Mouse (Mus musculus) gastrocnemius, postnatal 14 days (tissue): ENCODE results near the gene Nt5e. TPM values are rescaled to one million over a fixed set of nuclear protein-coding genes. Genes with fewer than 3 reads are reported as not detected.
A peak's percentile ranks its signal among the peaks of the same experiment; 100 is the strongest.

Source experiments
- DNase-seq: peaks from one replicate; pipeline ENCODE4 v3.0.0; 2021; ENCODE audit warnings: mixed read lengths
- intact Hi-C: fragments of 180-260 bp; cut with DNase I; formaldehyde crosslinking; loops from one replicate; pipeline ENCODE4 v1.15.1; 2025; ENCODE audit warnings: low total_unique reads
- total RNA-seq, 2 experiments: library from RNA; stranded (reverse); gene quantifications; 2 replicates each; pipeline ENCODE4 v1.2.3; 2021

Gene Nt5e
- total RNA-seq, 2 experiments from 2014 or later = 4.8 to 5.2 TPM

DNA sequence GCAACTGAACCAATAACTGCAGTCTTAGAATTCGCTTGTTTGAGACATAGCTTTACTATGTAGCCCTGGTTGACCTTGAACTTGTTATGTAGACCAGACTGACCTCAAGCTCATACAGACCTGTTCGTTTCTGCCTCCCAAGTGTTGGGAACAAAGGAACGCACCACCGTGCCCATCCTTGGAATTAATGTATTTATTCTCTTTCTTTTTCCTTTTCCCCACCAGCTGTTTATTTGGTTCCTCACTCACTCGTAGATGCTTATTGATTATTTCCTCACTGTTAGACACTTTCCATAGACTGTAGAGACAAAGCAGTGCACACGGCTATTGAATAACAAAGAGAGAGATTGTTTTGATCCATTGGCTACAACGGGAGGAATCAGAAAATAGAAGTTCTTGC, 15.2 kb downstream of the Nt5e start:
- DNase-seq = no peak
- intact Hi-C loops = no loop called here

DNA sequence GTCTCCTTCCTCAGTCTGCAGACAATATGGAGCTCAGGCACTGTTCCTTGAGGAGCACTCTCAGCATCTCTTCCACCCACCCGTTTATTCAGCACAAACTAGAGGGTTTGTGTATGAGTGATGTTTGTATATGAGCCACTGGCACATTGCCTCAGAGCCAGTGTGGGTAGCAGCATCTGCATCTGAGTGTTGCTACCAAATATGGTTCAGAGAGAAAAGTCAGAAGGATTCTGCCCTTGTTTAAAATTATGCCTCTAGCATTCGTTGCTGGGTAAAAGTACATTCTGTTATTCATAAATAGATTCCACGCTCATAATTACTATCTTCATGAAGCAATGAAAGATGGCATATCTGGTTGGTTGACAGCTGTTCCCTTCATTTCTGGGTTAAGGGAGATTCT, 15.7 kb downstream of the Nt5e start:
- intact Hi-C loops = no loop called here

DNA sequence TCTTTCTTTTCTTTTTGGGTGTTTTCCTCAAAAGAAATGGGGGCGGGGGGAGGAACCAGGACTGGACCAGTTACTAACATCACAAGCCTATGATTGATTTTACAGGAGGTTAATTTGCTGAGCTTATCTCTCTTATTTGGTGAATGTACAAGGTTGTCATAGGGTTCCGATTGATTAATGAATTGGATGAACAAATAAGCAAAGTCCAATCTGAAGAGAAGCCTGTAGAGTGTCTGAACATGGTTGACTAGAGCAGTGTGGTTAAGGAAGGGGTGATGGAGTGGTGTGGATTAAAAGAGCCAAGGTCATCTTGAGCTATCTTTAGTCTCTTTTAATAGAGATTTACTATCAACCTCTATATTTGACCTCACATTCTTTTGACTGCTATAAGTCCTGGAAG, 17.4 kb downstream of the Nt5e start:
- DNase-seq = no peak
- intact Hi-C loops = no loop called here

More for the DNA sequence above, 15.7 kb downstream of the Nt5e start:
- no peak for DNase-seq

DNA sequence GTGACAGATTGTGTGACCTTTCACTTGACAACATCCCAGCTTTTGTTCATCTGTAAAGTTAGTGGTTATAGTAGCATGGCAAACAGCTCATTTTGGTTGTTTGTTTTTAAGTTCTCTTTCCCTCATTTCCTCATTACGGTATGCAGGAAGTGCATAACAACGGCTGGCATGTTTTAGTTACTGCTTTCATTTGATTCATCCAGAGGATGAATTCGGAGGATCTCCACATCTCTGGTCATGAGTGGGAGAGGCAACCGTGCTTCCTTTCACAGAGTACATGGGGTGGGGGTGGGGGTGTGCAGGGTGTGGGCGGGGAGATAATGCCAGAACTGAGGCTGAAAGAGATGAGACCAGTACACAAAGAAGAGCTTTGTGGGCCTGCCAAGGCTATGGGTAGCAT, 19.9 kb downstream of the Nt5e start:
- intact Hi-C loops = no loop called here
- no peak for DNase-seq

DNA sequence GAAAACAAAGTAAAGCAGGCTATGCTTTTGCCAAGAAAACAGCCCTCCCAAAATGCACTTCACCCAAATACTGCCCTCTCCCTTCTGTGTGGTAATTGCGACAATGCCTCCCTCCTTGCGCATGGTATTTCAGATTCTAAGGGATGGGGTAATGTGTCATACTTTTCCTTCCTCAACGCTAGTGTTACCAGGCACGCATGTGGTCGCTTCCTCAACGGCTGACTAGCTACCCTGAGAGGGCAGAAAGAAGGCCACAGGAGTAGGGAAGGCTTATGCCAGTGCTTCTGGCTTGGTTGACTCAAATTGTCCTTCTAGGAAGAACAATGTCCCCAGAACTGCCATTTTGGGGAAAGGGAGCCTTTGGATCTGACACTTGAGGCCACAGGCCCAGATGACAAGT, 21.6 kb downstream of the Nt5e start:
- no peak for DNase-seq
- intact Hi-C loops = no loop called here

DNA sequence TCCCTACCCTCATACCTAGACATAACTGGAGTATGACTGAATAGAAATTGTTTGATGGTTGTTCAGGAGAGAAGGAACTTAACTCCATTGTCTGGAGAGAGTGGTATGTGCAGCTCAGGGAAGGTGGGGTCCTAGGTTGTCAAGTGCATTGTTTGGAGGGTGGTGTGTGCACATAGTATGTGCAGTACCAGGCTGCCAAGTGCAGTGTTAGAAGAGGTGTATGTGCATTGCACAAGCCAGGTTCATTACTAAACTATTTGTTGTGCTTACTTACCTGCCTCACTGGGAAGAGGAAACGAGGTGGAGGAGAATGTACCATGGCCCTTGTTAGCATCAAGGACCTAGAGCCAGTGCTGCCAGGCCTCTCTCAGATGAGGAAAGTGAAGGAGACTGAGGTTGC, 23.3 kb downstream of the Nt5e start:
- no peak for DNase-seq
- intact Hi-C loops = no loop called here

DNA sequence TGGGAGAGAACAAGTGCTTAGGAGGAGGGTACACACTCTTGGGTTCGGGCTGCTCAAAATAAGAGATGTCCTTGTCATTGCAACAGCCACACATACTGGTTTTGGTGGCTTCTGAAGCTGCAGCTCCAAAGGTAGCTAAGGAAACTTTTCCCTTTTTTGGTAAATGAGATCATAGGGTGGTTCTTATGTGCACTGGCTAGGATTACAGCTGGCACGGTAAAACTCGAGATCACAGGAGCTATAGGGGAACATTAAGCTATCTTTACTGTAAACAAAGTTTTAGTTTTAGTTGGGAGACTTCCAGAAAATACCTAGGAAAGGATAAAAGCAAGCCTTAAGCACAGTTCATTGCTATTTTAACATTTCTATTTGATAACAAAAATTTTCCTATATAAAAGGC, 24.2 kb downstream of the Nt5e start:
- intact Hi-C loops = no loop called here
- no peak for DNase-seq

DNA sequence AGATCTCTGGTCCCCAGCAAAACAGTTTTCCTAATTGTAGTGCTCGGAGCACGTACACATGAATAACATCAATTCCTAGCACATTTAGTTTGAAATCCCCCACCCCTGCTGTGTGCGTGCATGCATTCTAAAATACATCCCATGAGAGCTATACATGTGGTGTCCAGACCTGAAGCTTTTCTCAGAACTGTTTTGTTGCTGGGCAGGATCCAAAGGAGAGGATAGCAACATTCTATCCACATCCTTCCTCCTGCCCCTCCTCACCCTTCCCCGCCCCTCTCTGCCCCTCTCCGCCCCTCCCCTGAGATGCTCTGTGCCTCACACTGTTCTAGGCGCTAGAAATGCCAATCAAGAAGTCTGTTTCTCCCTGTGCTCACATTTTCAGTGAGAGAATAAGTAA, 25.7 kb downstream of the Nt5e start:
- DNase-seq = no peak
- intact Hi-C loops = no loop called here

DNA sequence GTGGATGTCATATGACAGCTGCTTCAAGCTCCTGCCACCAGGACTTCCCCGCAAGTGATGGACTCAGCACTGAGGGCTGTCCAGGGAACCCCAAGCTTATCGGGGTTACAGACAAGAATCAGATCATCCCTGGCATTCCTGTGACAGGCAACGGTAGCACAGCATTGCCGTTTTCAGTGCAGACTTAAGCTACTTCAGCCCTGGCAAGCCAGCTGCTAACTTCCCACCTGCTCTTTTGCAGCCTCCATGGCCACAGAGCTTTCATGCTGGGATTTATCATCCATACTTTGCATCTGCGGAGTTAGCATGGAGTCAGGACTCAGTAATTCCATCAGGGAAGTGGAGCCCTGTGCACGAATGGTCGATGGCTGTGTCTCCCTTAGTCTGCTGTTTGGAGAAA, 26.5 kb downstream of the Nt5e start:
- no peak for DNase-seq
- intact Hi-C loops = no loop called here

DNA sequence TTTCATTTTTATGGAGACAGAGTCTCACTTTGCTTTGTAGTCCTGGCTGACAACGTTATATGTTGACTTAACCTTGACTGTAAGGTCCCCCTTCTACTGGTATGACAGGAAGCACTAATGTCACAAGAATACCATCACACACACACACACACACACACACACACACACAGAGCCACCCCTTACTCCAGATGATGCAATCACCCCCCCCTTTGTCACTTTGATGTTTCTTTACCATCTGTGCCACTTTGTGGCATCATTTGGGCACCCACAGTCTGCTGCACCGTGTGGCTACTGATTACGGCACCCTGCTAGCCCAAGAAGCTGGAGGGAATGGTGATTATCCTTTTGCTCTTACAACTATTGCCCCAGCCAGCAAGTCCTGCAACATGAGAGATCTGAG, 30.2 kb downstream of the Nt5e start:
- DNase-seq = no peak
- intact Hi-C loops = no loop called here

DNA sequence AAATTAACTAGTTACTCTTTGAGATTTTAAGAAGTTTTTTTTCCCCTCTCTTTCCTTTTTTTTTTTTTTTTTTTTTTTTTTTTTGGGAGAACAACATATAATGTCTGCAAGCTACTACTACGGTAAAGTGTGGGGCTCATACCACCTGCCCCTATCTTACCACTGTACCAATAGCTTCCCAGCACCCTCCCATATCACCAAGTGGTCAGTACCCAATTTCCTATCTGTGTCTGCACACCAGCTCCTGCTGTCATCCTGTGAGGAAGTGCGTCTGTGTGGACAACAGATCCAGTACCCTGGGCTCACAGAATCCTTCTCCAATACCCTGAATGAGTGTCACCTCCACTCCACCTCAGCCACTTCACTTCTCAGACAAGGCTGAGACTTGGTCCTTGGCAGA, 32.1 kb downstream of the Nt5e start:
- intact Hi-C loops = no loop called here
- no peak for DNase-seq

DNA sequence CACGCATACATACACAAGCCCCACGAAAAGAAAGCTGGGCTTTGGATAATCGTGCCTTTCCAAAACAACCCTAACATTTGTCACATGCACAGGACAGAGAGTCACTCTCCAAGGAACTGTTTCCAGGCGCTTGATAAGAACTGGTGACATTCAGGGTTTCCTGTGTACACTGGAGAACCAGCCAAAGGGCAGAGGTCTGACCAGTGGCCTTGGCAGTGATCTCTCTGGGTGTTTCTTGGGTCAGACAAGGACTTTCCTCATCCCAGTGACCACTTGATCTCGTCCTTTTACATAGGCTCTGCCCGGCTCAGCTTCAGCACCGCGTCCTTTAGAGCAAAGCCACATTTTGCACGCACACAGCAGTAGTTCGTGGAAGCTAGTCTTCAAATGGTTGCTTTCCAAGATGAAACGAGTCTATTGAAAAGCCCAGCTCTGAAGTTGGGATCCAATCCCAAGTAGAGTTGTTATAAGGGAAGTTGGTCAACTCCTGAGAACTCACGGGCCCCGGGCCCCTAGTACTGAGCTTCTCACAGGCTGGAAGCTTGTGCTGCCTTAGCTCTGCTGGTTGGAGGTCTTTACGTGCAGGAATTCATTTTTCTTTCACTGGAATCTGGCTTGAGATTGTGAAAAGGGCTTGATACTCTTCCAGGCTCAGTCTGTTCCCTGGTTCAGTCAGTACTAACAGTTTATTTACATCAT, 34.4 kb downstream of the Nt5e start:
- intact Hi-C loops = loop anchor here (10.0 kb wide), 1 partner anchor 117 kb away; no protein-coding TSS in a partner anchor
- DNase-seq = no peak

DNA sequence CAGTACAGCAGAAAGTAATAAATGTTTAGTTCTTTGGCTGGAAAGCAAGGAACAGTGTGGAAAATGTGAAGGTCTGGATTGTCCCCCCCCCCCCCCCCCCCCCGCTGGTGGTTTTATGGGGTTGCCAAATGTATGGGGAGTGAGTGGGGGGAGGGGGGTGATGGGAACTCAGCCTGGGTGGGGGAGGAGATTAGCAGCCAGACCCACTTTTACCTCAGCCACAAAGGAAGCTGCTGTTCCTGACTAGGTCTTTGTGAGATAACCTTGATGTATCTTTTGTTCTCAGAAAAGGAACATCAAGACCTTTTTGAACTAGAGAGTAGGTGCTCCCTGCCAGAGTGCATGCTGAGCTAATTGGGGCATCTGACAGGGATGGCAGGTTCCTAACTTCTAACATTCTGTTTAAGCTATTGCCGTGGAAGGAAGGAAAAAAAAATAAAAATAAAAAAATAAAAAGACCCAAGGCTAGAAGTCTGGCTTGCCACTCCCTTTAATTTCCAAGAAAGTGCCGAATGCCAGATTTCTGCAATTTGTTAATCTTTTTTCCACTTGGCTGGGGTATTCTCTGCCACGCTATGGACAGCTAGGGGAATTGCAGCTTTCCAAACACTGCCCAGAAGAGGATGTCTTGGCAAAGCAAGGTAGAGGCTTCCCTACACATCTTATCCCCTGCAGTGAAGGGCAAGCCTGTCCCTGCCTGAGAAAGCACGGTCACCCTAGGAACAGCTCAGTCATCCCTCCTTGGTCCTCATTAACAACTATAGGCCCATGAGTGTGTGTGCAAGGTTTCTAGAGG, 35.3 kb downstream of the Nt5e start:
- intact Hi-C loops = loop anchor here (10.0 kb wide), 1 partner anchor 117 kb away; no protein-coding TSS in a partner anchor
- no peak for DNase-seq

DNA sequence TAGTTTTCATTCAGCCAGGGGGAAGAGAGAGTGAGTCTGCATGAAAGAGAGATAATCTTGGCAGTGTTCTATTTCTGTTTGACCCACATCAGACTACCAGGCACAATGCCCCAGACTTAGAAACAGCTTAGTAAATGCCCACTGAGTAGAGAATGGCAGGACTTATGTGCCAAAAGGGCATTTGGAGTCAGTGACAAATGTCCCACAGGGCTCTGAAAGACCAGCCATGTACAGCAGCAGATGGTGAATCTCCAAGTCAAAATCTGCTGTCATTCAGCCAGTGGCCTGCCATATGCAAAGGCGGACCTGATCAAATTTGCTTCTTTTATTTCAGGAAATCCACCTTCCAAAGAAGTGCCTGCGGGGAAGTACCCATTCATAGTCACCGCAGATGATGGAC, 36.1 kb downstream of the Nt5e start:
- intact Hi-C loops = loop anchor here (10.0 kb wide), 1 partner anchor 118 kb away; no protein-coding TSS in a partner anchor
- DNase-seq = no peak

DNA sequence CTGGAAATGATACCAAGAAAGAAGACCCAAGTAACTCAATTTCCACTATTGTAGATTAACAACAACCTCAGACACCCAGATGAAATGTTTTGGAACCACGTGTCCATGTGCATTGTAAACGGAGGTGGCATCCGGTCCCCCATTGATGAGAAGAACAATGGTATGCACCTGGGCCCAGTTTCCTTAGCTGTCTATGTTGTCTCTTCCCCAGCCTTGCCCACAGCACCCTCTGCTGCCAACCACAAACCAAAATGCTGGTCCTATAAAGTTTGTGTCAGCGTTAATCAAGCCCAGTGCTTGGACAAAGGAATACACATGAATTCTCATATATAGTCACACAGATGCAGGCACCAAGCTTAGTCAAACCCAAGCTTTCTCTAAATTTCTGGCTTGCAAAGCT, 39.3 kb downstream of the Nt5e start:
- DNase-seq = no peak
- intact Hi-C loops = loop anchor here (10.0 kb wide), 1 partner anchor 122 kb away; no protein-coding TSS in a partner anchor

DNA sequence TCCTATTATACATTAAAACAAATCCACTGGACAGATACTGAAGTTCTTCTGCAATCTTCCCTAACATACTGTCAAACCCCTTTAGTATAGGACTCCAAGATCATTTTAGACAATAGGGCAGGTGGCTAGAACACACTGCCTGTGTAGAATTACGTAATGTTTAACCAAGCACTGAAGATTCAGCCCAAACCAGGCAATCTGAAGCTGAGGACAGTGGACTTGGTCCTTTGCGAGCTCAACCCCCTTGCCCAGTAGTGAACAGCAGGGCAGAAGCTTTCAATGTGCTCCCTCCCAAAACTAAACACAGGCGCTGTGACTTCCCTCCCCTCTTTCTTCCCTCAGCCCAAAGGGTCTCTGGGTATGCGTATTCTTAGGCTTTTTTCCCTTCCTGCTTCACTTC, 39.8 kb downstream of the Nt5e start:
- DNase-seq = no peak
- intact Hi-C loops = loop anchor here (10.0 kb wide), 1 partner anchor 122 kb away; no protein-coding TSS in a partner anchor

DNA sequence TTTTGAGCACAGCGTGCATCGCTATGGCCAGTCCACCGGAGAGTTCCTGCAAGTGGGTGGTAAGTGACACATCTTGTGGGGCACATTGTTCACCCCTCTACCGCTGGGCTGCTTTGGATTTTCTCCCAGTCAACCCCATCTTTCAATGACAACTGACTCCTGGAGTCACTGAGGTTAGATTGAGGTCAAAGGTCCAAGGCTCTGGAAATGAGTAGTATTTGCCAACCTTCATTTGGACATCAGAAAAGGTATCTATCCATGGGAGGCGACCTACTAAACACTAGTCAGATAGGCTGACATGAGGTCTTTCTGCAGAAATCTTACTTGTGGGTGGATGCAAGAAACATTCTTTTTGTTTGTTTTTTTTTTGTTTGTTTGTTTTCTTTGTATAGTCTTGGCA, 40.3 kb downstream of the Nt5e start:
- intact Hi-C loops = loop anchor here (10.0 kb wide), 1 partner anchor 123 kb away; no protein-coding TSS in a partner anchor
- DNase-seq = no peak

DNA sequence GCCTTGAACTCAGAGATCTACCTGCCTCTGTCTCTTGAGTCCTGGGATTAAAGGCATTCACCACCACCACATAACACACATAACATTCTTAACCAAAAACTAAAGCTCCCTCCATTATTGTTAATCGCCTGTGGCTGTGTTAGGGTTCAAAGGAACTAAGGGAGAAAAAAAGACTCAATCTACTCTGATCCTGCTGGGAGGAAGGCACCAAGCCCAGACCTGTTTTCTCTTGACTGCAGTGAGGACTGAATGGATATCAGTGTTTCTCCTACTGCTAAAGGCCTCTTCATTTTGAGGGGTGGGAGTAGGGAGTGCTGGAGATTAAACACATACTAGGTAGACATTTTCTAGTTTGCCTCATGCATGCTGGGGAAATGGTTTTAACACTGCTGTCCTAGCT, 40.8 kb downstream of the Nt5e start:
- DNase-seq = no peak
- intact Hi-C loops = loop anchor here (10.0 kb wide), 1 partner anchor 123 kb away; no protein-coding TSS in a partner anchor

DNA sequence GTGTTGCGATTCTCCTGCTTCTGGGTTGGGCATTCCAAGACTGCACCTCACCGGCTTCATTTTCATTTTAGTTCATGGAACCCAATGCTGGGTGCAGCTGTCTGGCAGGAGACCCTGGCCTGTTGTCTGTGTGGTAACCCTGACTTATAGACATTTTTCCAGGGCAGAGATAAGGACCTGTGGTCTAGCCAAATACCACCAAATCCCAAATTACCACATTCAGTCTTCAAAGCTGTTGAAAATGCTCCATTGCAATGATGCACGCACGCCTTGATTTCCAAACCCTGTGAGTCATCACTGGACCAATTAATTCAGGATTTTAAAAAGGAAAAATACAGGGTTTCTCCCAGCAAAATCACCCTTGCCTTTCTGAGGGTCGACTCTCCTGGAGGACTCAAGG, 41.5 kb downstream of the Nt5e start:
- no peak for DNase-seq
- intact Hi-C loops = loop anchor here (10.0 kb wide), 1 partner anchor 124 kb away; no protein-coding TSS in a partner anchor

DNA sequence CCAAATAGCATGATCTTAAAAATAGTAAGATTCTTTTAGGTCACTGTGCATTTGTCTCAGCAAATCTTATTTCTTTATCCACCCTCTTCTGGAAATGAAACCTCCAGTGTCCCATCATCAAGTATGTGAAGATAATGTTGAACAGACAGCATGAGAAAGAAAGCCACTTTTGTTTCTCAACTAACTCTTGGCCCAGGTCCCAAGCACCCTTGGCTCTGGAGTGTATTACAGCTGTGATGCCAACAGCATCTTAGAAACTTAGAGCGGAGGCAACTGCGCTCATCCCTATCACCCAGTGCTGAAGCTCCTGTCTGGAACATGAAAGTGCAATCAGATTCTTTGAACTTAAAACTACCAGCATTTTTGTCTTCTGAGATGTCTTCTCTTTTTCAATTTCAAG, 42.7 kb downstream of the Nt5e start:
- intact Hi-C loops = loop anchor here (10.0 kb wide), 1 partner anchor 125 kb away; no protein-coding TSS in a partner anchor
- peak; percentile 25 for DNase-seq

DNA sequence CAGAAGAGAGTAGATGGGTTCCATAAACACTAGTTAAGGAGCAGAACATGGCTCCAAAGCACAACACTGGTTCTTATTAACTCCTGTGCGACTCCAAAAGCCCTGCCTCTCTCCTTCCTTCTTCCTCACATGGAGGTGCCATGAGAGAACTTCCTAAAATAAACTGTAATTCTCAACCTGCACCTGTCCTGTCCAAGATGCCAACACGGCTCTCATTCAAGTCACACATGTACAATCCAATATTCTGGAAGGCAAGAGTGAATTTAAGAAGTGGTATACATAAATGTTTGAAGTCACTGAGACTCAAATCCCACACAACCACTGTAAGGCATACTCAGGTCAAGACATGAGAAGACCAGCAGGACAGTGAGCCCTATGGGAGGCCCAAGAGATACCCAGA, 44.2 kb downstream of the Nt5e start:
- intact Hi-C loops = no loop called here

More for the DNA sequence above, 44.2 kb downstream of the Nt5e start:
- peak; percentile 15 for DNase-seq
